Mouse (Mus musculus): Measurements from ENCODE around the gene Mbd3.

DNA sequence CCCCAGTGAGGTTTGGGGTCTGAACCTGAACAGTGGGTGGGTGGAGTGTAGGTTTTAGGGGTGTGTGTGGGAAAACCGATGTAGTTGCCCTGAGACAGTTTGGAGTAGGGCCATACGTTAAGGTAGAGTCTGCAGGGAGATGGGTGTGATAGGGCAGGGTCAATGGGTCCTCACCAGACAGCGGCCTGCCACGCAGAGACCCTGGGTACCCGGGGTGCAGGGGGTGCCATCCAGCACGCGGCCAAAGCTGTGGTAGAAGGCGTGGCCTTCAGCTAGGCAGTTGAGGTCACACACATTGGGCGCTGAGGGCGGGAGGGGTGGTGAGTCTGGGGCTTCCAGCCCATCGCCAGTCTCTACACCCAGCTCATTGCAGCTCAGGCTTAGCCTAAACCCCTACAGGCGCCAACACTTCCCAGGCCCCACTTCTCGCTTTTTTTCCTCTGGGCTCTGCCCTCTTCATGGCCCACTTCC, 55.9 kb downstream of the Mbd3 start:
- no peak for TF ChIP-seq EP300 (IDR thresholded peaks at IDR 0.05; ENCODE audit: low read depth)
- no peak for TF ChIP-seq CTCF (IDR thresholded peaks at IDR 0.05; ENCODE audit: low read depth)
